Mouse (Mus musculus): ENCODE measurements around the gene Psg17. TPM values are rescaled to one million over a fixed set of nuclear protein-coding genes. Genes with fewer than 3 reads are reported as not detected.
"Not testable (repeated sequence)": the region's sequence is repeated elsewhere in the genome, so short reads cannot be mapped to it uniquely, and the experiment has no call there.

The Psg17 gene
- not detected in 2 replicates for polyA plus RNA-seq (2016; fragmentation: Nextera tagmentation; extraction: Ambion mirVana)

GRCm38 (mm10) chr7:18821507-18821906, at the start of gene Psg17:
TSS of gene Psg17 (minus strand) at chr7:18821607.
- Histone ChIP-seq H3K4me2 (no peak within 1 kb of the TSS), H3K9ac (no peak within 1 kb of the TSS), H3K4me3 (no peak within 1 kb of the TSS), H3K9me3 (replicated peaks) (no peaks in the 10 kb centered on the region), H3K27me3 (replicated peaks) (no peaks in the 10 kb centered on the region), H3K27ac (ENCODE audit: poor library complexity, severe bottlenecking) (no peak within 1 kb of the TSS), H3K4me1 (replicated peaks) (no peaks in the 10 kb centered on the region), H3K36me3 (no peaks in the 10 kb centered on the region)
- whole genome bisulfite sequencing: 59% methylated on average over 3 of the region's 3 CpGs
- ATAC-seq (ENCODE audit: insufficient number of reproducible peaks, low FRiP score): no peak

GRCm38 (mm10) chr7:18871031-18871430, 49.6 kb upstream of the Psg17 start, which contains the start of gene Pglyrp1:
TSS of gene Pglyrp1 (plus strand) at chr7:18871331.
- not testable (repeated sequence) for H3K36me3 ChIP-seq; H3K27me3 ChIP-seq (replicated peaks); ATAC-seq (ENCODE audit: insufficient number of reproducible peaks, low FRiP score); H3K9ac ChIP-seq; H3K4me2 ChIP-seq; H3K4me1 ChIP-seq (replicated peaks); H3K4me3 ChIP-seq; H3K27ac ChIP-seq (ENCODE audit: poor library complexity, severe bottlenecking)
- 83% methylated on average over 2 of the region's 8 CpGs for WGBS
- H3K9me3 ChIP-seq (replicated peaks): peaks cover 12% of the 10 kb centered on the region

- Histone ChIP-seq H3K27me3 (replicated peaks) (no peaks in the 10 kb centered on the region), H3K27ac (ENCODE audit: poor library complexity, severe bottlenecking) (no peak overlapping the region), H3K4me3 (no peak overlapping the region), H3K4me2 (no peak overlapping the region), H3K4me1 (replicated peaks) (peaks cover 4% of the 10 kb centered on the region; the same call in 1 of the 2 replicates), H3K9me3 (replicated peaks) (peaks cover 19% of the 10 kb centered on the region), H3K9ac (no peak overlapping the region), H3K36me3 (no peaks in the 10 kb centered on the region)
- ATAC-seq (ENCODE audit: insufficient number of reproducible peaks, low FRiP score): no peak
- WGBS: 83% methylated on average over 2 of the region's 2 CpGs
These were observed 47.1 kb upstream of the Psg17 start for GRCm38 (mm10) chr7:18868491-18868890.

GRCm38 (mm10) chr7:18862801-18863200, 41.4 kb upstream of the Psg17 start:
- H3K36me3 ChIP-seq: no peaks in the 10 kb centered on the region
- H3K9ac ChIP-seq: no peak overlapping the region
- no peak overlapping the region for H3K4me3 ChIP-seq
- no peak overlapping the region for H3K4me2 ChIP-seq
- no peak overlapping the region for H3K27ac ChIP-seq (ENCODE audit: poor library complexity, severe bottlenecking)
- 81% methylated on average over 6 of the region's 6 CpGs for WGBS
- peaks cover 8% of the 10 kb centered on the region for H3K4me1 ChIP-seq (replicated peaks)
- H3K27me3 ChIP-seq (replicated peaks): no peaks in the 10 kb centered on the region
- ATAC-seq (ENCODE audit: insufficient number of reproducible peaks, low FRiP score): no peak
- H3K9me3 ChIP-seq (replicated peaks): peaks cover 17% of the 10 kb centered on the region

- H3K27ac ChIP-seq (ENCODE audit: poor library complexity, severe bottlenecking): peak overlapping the region; percentile 80
- WGBS: 53% methylated on average over 5 of the region's 5 CpGs
- ATAC-seq (ENCODE audit: insufficient number of reproducible peaks, low FRiP score): peak; percentile 76; the same call in 1 of the 2 replicates
These were observed 37.0 kb upstream of the Psg17 start for GRCm38 (mm10) chr7:18858310-18858916.

GRCm38 (mm10) chr7:18848395-18848794, 27.0 kb upstream of the Psg17 start:
- 77% methylated on average over 1 of the region's 1 CpGs for WGBS
- no peaks in the 10 kb centered on the region for H3K27me3 ChIP-seq (replicated peaks)
- H3K4me3 ChIP-seq: no peak overlapping the region
- no peaks in the 10 kb centered on the region for H3K36me3 ChIP-seq
- H3K27ac ChIP-seq (ENCODE audit: poor library complexity, severe bottlenecking): no peak overlapping the region
- H3K9me3 ChIP-seq (replicated peaks): no peaks in the 10 kb centered on the region
- H3K4me2 ChIP-seq: no peak overlapping the region
- no peak overlapping the region for H3K9ac ChIP-seq
- no peak for ATAC-seq (ENCODE audit: insufficient number of reproducible peaks, low FRiP score)
- 0 out of 2 replicates have a peak, but pooled peaks cover 3% of the 10 kb centered on the region for H3K4me1 ChIP-seq (replicated peaks)

More at GRCm38 (mm10) chr7:18858310-18858916, 37.0 kb upstream of the Psg17 start:
- H3K4me3 ChIP-seq: no peak overlapping the region
- H3K4me2 ChIP-seq: no peak overlapping the region
- no peak overlapping the region for H3K9ac ChIP-seq
- no peaks in the 10 kb centered on the region for H3K27me3 ChIP-seq (replicated peaks)
- 0 out of 2 replicates have a peak, but pooled peaks cover 4% of the 10 kb centered on the region for H3K9me3 ChIP-seq (replicated peaks)
- H3K36me3 ChIP-seq: no peaks in the 10 kb centered on the region
- peaks cover 9% of the 10 kb centered on the region for H3K4me1 ChIP-seq (replicated peaks)

- H3K27me3 ChIP-seq (replicated peaks): no peaks in the 10 kb centered on the region
- no peaks in the 10 kb centered on the region for H3K9me3 ChIP-seq (replicated peaks)
- H3K4me2 ChIP-seq: no peak overlapping the region
- ATAC-seq (ENCODE audit: insufficient number of reproducible peaks, low FRiP score): no peak
- H3K9ac ChIP-seq: no peak overlapping the region
- no peak overlapping the region for H3K27ac ChIP-seq (ENCODE audit: poor library complexity, severe bottlenecking)
- no peaks in the 10 kb centered on the region for H3K36me3 ChIP-seq
- no peak overlapping the region for H3K4me3 ChIP-seq
- H3K4me1 ChIP-seq (replicated peaks): peaks cover 7% of the 10 kb centered on the region
- 34% methylated on average over 5 of the region's 5 CpGs for WGBS
These were observed 23.4 kb upstream of the Psg17 start for GRCm38 (mm10) chr7:18844811-18845210.

GRCm38 (mm10) chr7:18841174-18841567, 19.8 kb upstream of the Psg17 start:
- no peak for ATAC-seq (ENCODE audit: insufficient number of reproducible peaks, low FRiP score)
- H3K36me3 ChIP-seq: no peaks in the 10 kb centered on the region
- H3K9ac ChIP-seq: no peak overlapping the region
- H3K27ac ChIP-seq (ENCODE audit: poor library complexity, severe bottlenecking): no peak overlapping the region
- peaks cover 8% of the 10 kb centered on the region for H3K4me1 ChIP-seq (replicated peaks)
- WGBS: 57% methylated on average over 1 of the region's 1 CpGs
- peak overlapping the region; percentile 82 for H3K4me2 ChIP-seq
- H3K27me3 ChIP-seq (replicated peaks): no peaks in the 10 kb centered on the region
- H3K4me3 ChIP-seq: peak overlapping the region; percentile 49
- no peaks in the 10 kb centered on the region for H3K9me3 ChIP-seq (replicated peaks)

GRCm38 (mm10) chr7:18840386-18841173, 19.2 kb upstream of the Psg17 start:
- 6% methylated on average over 14 of the region's 17 CpGs for WGBS

GRCm38 (mm10) chr7:18839865-18840264, 18.5 kb upstream of the Psg17 start, which contains the start of gene Mill2:
TSS of gene Mill2 (plus strand) at chr7:18839966.
- Histone ChIP-seq H3K4me1 (replicated peaks) (peaks cover 8% of the 10 kb centered on the region), H3K27me3 (replicated peaks) (no peaks in the 10 kb centered on the region), H3K9ac (peak within 1 kb of the TSS; percentile 56), H3K36me3 (no peaks in the 10 kb centered on the region), H3K9me3 (replicated peaks) (no peaks in the 10 kb centered on the region), H3K4me3 (peak within 1 kb of the TSS; percentile 49), H3K4me2 (peak within 1 kb of the TSS; percentile 82), H3K27ac (ENCODE audit: poor library complexity, severe bottlenecking) (peak within 1 kb of the TSS; percentile 41)
- 13% methylated on average over 3 of the region's 3 CpGs for WGBS
- no peak; the same call in 1 of the 2 replicates for ATAC-seq (ENCODE audit: insufficient number of reproducible peaks, low FRiP score)

More at GRCm38 (mm10) chr7:18840386-18841173, 19.2 kb upstream of the Psg17 start:
- Histone ChIP-seq H3K27me3 (replicated peaks) (no peaks in the 10 kb centered on the region), H3K4me2 (peak overlapping the region; percentile 82), H3K4me1 (replicated peaks) (peaks cover 8% of the 10 kb centered on the region), H3K27ac (ENCODE audit: poor library complexity, severe bottlenecking) (peak overlapping the region; percentile 41), H3K4me3 (peak overlapping the region; percentile 49), H3K36me3 (no peaks in the 10 kb centered on the region), H3K9ac (peak overlapping the region; percentile 56), H3K9me3 (replicated peaks) (no peaks in the 10 kb centered on the region)
- peak; percentile 80 for ATAC-seq (ENCODE audit: insufficient number of reproducible peaks, low FRiP score)

- Histone ChIP-seq H3K4me1 (replicated peaks) (no peaks in the 10 kb centered on the region), H3K27me3 (replicated peaks) (0 out of 2 replicates have a peak, but pooled peaks cover 8% of the 10 kb centered on the region), H3K9ac (no peak overlapping the region), H3K27ac (ENCODE audit: poor library complexity, severe bottlenecking) (no peak overlapping the region), H3K4me2 (no peak overlapping the region), H3K36me3 (no peaks in the 10 kb centered on the region), H3K9me3 (replicated peaks) (no peaks in the 10 kb centered on the region; the same call in 1 of the 2 replicates), H3K4me3 (no peak overlapping the region)
- 31% methylated on average over 13 of the region's 13 CpGs for WGBS
- no peak for ATAC-seq (ENCODE audit: insufficient number of reproducible peaks, low FRiP score)
These were observed 10.9 kb upstream of the Psg17 start for GRCm38 (mm10) chr7:18832298-18832697.
